Mouse (Mus musculus) ZHBTc4 (cell line): ENCODE data around the gene Pde6b.

Experiments used
- DNase-seq: peaks from one replicate; pipeline ENCODE4 v3.0.0-alpha.2; 2011; ENCODE audit warnings: low read depth, low spot score

Pde6b gene

DNA sequence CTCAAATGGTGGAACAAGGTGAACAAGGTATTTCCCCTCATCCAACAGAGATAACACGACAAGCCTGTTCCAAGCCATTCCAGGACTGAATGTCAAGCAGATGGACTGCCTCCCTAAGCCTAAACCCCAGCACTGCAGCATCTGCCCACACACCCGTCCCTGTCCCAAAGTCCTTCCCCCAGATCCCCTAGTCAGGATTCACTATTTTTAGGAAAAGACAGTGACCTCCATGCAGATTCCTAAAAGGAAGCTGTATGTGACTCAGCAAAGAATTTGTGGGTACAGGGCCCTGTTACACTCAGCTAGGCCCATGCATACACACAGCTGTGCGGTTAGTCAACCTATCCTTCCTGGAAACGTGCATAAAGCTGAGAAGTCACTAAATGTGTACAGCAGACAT, 1.7 kb upstream of the Pde6b start:
- DNase-seq: no peak

DNA sequence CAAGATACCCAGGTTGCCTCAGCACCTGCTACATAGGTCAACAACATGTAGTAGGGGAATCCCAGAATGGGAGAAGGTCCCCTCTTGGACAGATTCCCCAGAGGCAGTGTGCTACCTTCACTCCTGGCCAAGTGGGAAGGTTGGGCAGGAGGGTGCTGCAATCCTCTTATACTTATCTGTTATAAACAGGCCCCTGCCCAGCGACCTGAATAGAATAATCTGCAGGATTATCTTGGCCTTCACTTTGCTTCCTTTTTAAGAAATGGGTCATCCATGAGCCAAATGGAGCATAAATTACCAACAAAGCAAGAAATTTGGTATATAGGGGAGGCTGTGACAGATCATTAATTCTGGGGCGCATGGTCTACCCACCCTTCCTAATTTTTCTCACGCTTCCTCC, 1.6 kb downstream of the Pde6b start:
- DNase-seq: no peak

DNA sequence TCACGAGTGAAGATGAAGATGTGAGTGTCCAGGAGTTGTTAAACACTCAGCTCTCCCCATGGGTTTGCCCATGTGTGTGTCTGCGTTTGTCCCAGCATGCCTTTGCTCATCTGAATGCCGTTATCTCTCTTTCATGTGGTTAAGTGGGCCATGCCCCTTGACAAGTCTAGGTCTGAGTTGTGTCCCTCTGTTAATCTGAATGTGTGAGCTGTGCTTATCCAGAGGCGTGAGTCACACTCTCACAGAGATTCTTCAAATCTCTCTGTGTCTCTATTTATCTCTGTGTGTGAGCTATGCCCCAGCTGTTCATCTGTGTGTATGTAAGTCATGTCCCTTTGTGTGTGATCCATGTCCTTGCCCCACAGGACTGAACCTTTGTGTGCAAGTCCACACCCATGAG, 15.3 kb downstream of the Pde6b start:
- DNase-seq: no peak

DNA sequence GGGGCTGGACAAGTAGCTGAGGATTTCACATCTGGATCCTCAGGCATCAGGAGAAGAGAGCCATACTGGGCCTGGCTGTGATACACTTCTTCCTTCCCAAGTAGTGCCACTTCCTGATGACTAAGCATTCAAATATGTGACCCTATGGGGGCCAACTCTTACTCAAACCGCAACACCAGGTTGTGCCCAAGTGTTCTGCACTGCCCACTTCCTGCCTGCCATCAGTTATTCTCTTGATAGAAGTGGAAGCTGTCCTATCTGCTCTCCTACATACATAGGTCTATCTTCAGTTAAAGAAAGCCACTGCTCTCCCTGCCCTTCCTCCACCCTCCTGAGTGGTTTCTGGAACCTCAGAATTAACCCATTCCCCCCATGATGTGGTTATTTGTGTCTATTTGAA, 17.3 kb downstream of the Pde6b start:
- no peak for DNase-seq

DNA sequence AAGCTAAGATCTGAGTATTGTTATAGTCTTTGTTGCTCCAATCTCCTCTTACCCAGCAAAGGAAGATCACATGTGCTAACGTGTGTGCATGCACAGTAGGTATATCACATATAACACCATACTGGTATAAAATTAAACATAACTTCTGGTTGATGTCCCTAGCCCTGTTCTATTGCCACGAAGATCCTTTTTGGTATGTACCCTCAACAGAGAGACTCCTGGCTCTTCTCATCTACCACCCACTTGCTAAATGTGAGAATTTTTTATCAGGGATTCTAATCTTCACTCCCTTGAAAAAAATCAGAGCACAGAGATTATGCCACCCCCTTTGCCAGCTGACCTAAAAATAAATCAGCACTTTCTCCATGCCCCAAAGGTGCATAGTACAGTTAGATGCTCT, 18.8 kb downstream of the Pde6b start:
- no peak for DNase-seq

DNA sequence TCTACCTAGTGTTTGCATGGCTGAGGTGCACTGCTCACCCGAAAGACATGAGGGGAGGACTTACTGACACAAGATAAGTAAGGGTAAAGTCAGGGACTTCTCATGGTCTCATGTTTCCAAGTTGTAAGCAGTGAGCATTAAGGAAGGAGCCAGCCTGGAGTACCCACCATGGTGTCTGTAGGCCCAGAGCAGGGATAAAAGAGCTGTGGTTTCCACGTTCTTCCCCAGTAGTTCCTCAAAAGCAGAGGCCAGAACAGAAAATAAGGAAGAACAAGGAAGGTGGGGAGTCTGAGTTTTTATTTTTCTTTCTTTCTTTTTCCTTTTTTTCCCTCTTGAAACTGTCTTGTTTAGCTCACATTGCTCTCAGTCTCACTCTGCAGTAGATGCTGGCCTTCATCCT, 26.5 kb downstream of the Pde6b start:
- DNase-seq: no peak

DNA sequence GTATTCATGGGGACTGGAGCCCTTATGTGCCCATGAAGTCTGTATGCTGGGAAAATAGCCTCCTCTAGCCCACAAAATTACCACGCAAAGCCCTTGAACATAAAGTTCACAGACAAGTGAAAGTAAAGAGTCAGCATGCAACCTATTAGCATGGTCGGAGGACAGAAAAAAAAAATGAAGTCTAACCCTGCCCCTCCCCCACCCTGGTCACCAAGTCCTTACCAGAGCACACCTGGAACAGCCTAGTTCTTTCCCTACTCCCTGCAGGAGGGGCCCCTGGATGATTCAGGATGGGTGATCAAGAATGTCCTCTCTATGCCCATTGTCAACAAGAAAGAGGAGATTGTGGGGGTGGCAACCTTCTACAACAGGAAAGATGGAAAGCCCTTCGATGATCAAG, 34.5 kb downstream of the Pde6b start:
- no peak for DNase-seq

DNA sequence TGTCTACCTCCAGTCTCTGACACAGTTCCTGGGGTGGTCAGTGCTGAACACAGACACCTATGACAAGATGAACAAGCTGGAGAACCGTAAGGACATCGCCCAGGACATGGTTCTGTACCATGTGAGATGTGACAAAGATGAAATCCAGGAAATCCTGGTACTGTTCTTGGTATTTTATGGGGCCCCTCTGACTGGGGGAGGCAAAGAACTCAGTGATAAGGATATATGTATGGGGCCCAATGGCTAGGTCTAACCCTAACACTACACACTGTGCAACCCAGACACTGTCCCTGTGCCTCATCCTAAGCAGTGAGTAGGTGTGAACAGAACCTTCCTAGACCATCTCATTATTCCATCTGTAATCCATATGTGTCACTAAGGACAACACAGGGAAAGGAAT, 35.2 kb downstream of the Pde6b start:
- no peak for DNase-seq

DNA sequence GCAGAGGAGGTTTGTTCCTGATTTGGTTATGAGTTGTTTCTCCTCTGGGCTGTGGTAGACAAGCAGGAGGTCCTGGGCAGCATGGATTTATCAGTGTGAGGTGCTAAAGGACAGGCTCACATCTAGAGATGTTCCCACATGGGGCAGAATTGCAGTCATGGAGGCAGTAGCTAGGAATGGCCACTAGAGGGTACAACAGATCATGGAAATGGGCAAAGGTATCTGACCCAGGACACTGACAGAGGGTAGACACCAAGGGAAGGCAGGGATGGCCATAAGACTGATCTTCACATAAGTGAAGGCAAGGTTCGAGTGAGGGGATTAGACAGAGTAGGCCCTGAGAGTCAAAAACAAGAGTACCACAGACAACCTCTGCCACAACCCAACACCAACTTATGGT, 39.0 kb downstream of the Pde6b start:
- peak; percentile 72 for DNase-seq

DNA sequence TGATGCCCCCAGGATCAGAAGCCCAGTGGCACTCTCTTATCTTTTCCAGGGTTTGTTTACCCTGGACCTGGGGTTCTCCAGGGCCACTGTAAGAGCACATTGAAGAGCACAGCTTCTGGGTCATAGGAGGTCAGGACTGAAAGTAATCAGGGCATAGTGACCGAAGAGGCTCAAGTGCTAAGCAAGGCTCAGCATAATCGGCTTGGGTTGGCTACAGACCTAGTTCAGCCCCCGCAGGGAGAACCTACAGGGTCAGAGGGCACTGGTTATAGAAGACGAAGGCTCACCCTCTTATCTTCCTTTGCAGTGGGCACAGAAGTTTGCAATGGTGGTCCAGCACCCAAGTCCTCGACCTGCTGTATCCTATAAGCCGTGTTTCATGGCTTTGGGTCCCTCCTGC, 43.0 kb downstream of the Pde6b start:
- no peak for DNase-seq

DNA sequence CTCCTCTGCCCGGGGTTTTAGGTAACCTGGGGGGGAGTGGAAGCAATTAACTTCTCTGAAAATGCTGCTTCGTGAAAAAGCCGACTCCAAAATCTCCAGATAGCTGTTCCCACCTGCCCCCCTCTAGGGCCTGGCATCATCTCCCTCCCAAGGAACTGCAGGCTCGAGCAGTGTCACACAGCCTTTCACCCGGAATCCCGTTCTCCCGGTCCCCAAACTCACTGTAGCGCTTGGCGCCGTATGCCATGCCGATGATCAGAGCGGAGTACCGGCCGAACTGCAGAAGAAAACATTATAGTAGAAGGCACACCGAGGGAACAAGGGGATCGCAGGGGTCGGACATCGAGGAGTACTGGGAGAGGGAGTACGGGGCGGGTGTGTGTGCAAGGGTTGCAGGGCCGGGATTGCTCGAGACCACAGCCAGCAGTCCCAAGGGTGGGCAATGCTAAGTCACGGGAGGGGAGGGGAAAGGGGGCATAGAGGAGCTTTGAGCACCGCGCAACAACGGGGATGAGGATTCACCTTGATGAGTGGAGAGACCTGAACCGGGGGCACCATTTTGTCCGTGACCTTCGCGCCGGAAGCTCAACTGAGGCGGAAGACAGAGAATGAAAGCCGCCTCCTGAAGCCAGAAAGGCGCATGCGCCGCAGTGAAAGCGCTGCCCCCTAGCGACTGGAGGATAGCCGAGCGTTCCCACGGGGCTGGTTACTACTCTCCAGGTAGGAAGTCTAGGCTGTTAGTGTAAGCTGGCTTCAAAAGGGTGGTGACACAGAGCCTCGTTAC, 45.8 kb downstream of the Pde6b start, which contains the start of gene Atp5k:
TSS of gene Atp5k (minus strand) at position 645 of the 784 bp plus-strand sequence.
- peak; percentile 97 for DNase-seq

DNA sequence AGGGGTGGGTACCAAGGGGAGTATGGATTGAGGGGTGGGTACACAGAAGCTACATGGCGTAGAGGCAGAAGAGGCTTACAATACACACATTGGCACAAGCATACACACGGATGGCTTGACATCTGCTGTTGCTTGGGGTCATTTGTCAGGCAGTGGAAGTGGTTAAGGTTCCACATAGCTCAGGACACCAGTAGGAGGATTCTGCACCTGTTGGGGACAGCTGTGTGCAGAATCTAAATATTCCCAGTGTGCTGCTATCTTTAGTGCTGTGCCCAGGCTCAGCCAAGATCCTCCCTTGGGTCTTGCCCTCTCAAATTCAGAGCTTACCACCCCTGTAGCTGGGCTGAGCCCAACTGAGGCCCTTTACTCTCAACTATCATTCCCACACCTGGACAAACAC, 47.9 kb downstream of the Pde6b start:
- DNase-seq: no peak

DNA sequence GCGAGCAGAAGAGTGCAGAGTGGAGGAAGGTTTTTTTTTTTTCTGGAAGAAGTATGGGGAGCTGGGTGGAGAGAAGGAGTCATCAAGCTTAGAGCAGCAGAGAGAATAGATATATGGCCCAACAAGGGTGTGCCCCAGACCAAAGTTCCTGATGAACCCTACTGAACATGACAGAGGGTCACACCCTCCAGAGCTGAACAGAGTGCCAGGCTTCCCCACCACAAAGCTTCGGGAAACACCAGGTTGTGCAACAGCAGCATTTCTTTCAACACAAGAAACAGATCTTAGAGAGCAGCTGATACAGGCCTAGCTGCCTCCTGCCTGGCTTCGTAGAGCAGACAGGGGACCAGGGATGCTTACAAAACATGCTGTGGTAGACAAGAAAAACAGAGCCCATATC, 58.8 kb downstream of the Pde6b start:
- DNase-seq: no peak

DNA sequence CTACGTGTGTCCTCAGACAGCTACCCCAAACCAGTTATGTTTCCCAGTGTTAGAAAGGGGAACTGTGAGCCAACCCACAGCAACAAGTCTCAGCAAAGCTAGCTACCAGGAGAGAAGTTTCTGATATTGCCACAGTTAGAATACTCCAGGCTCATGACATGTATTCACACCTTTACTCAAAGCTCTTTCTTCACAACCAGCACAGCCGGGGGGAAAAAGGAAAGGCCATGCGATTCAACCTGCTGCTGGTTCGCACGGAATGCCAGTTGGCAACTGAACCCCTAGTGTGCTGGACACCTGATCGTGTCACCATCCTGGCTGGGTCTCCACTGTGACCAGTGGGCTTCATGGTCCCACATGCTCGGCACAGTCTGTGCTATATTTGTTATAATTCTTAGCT, 59.7 kb downstream of the Pde6b start:
- DNase-seq: no peak

DNA sequence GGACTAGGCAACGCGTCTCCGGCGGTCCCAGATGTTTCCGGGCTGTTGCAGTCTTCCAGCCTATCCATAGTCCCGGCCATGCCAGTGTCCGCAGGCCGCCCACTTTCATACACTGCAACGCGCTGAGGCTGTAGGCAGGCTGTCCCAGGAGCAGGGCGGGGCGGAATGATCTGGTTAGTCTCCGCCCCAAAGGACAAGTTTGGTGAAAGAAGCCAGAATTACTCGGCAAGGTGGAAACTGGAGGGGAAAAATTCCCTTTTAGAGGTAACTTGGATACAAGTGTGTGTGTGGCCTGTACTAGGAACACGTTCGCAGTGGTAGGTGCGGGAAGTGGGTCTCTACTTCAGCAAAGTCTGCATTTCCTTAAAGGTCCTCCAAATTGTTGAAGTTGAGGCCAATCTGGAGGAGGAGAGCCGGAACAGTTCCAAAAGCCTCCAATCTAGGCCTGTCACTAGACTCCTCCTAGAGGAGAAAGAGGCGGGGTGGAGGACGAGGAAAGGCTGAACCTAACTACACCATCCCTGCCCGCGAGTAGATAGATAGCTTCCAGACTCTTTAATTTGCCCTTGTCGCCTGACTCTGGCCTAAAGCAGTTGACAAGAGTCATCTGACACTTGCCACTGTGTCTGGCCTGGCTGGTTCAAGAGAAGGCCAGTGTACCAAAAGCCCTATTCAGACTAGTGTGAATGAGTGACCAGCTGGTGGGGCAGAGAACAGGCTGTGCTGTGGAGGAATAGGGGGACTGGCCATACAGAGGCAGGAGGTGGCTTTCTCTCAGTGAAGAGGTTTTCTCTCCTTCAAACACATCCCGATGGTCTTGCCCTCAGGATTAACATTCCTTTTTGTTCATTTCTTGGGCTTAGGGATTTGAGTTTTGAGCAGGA, 60.8 kb downstream of the Pde6b start, which contains the start of gene Mfsd7a:
TSS of gene Mfsd7a (minus strand) at position 107 of the 884 bp plus-strand sequence.
- DNase-seq: peak; percentile 85

DNA sequence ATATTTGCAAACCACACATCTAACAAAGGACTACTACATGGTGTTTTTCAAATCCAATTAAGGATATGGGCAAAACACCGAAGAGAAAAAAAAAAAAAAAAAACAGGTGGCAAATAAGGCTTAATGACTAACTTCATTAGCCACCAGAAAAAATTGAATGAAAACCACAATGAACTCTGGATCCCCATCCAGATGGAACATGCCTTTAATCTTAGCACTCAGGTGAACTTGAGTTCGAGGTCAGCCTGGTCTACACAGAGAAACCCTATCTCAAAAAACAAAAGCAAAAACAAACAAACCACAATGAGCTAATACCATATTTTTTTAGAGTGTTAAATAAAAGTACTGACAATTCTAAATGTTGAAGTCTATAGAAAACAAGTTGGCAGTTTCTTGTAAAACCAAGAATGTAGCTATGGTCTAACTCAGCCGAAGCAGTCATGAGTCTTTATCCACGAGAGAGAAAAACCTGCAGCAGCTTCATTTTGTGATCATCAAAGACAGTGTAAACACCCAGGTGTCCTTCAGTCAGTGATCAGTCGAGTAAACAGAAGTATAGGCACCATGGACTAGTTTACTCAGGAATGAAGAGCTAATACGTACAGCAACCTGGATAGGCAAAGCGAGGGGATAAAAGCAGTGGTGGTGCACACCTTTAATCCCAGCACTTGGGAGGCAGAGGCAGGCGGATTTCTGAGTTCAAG, 62.8 kb downstream of the Pde6b start:
- no peak for DNase-seq

DNA sequence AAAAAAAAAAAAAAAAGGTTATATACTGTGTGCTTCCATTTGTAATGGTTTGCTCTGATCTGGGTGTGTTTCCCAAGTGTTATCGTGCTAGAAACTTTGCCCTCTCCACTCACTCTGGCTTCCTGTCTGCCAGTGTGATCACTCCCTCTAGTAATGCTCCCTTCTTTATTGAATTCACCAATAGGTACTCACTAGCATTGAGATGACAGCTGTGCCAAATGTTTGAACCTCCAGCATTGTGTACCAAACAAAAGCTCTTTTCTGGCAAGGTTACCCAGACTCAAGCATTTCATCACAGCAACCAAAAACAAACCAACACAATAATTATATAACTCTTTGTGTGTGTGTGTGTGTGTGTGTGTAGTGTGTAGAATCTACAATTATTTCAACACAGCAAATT, 63.4 kb downstream of the Pde6b start:
- DNase-seq: no peak

DNA sequence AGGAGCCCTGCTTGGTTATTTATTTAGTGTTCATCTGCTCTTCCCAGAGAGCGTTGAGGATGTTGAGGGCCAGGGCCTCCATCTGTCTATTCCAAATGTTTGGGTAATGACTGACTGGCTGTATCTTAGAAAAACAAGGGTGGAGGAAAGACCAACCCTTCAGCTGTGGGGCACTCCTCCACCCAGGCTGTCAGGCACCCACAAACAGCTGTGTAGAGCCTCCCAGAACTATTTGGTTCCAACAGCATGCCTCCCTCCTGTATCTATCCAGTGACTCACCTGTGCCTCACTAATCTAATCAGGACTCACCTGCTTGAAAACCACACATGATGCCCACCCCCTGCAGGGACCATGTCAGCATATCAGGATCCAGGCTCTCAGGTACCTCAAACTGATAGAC, 64.2 kb downstream of the Pde6b start:
- DNase-seq: no peak

DNA sequence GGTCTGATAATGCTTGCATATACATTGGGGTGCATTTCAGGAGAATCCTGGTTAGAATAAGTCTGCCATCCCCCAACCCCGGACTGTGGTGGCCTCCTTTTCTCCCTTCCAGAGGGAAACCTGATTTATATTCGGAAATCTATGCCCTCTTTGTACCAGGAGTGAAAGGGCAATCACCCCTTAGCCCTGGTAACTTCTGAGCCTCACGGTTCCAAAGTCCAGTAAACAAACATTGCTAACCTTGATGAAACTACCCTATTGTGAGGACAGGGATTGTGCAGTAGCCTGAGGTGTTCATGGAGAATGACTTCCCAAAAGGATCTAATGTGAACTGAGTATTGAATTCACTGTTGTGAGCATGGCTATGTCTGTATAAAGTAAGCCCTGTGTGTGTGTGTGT, 65.9 kb downstream of the Pde6b start:
- DNase-seq: no peak

DNA sequence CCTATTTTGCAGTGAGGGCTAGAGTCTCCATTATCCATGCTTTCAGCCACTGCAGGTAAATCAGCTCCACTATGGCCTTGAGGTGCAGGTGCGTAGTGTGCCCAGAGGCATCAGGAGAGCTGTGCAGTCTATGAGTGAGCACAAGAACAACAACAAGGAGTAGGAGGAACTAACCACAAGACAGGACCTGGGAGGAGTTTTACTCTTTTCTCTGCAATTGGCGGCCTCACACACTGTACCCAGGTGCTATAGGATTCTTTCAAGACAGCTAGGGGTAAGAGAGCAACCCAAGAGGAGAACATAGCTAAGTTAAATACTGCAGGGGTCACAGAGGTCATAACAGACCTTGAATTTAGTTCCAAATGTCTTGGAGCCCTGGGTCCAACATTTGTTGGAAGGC, 70.5 kb downstream of the Pde6b start:
- no peak for DNase-seq

DNA sequence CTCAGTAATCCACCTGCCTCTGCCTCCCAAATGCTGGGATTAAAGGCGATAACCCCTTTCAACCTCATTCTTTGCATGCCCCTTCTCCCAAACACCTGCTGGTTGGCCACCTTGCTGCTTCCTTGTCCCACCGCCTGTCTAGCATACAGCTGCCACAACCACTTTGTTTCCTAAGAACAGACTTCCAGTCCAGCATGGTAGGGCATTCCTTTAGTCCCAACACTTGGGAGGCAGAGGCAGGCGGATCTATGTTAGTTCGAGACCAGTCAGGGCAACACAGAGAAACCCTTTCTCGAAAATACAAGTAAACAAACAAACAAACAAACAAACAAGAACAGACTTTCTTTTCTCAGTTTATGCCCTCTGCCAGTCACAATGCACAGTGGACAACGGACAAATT, 72.3 kb downstream of the Pde6b start:
- DNase-seq: no peak
